Mouse (Mus musculus) heart, adult 9 months (tissue): ENCODE data around the gene Anp32a.

ENCODE experiments used
- DNase-seq, 2 experiments: peaks; one replicate each; pipeline ENCODE4 v3.0.0; 2022; ENCODE audit warnings: low spot score in 2 of 2

Anp32a gene

DNA sequence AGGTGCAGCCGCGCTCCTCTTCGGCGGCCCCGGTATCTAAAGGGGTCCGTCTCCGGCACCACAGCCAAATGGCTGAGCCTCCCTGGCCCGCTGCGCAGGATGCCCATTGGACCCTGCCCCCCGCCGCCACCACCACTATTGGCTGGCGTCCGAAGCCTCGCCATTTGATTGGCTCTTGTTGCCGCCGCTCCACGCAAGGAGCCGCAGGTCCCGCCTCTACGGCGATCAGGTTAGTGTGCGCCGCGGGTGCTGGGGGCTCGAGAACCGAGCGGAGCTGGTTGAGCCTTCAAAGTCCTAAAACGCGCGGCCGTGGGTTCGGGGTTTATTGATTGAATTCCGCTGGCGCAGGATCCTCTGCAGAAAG, at the start of gene Anp32a:
Gene Anp32a, plus strand, starts transcription at position 171 of the 364 bp plus-strand sequence.
- DNase-seq: peak; percentile 98

GRCm38 (mm10) chr9:62295006-62295698, 45.9 kb upstream of the Anp32a start:
- DNase-seq: peak; percentile 53 to 76

DNA sequence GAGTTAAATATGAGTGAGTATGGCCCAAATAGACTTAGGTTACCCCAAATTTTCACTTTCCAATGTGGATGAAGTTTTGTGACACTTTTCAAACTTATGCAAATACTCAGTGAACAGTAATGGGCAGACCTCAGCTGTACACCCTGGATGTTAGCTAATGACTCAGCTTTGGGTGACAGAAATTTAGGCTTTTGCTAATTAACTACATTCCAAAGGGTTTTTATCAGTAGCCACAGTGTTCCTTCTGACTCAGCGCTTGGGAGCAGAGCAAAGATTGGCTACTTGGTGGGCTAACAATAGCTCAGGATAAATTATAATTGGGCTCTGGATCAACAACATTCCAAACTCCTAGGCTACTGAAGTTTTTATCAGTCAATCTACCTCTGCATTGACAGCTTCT, 44.2 kb upstream of the Anp32a start:
- DNase-seq: no peak

DNA sequence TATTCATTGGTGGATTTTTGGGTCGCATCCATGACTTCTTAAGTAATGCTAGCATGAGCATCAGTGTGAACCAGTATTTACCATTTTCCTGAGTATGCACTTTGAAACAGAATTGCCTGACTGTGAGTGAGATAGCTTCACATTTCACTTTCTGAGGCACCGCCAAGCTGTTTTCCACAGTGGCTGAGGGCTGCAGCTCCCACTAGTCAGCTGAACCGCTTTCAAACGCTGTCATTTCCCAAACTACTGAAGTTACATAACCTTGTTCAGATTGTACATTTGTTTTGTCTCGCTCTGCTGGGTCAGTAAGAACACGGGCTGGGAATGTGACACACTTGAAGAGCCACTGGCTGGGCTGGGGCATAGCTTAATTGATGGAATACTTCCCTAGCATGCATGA, 25.5 kb upstream of the Anp32a start:
- no peak for DNase-seq

GRCm38 (mm10) chr9:62318729-62319128, 22.4 kb upstream of the Anp32a start:
- no peak for DNase-seq

- DNase-seq: no peak
These were observed 17.3 kb upstream of the Anp32a start for GRCm38 (mm10) chr9:62323816-62324215.

GRCm38 (mm10) chr9:62325965-62326364, 15.1 kb upstream of the Anp32a start:
- no peak for DNase-seq

- no peak for DNase-seq
These were observed 6.7 kb upstream of the Anp32a start for GRCm38 (mm10) chr9:62334298-62334825.

DNA sequence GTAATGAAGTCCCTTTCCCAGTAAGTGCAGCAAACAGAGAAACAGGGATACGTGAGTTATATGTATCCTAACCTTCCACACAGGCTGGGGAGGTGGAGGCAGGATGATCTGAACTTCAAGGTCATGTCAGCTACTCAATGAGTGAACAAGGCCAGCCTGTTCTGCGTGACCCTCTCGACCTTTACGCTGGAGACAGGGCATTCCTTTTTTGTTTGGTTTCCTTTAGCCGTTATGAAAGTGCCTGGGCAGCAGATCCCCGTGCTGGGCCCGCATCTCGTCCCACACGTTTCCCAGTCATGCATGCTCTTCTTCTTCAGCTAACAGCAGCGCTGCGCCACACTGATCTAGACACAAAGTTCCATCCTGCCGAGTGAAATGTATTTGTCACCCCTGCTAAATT, 5.7 kb upstream of the Anp32a start:
- DNase-seq: no peak

DNA sequence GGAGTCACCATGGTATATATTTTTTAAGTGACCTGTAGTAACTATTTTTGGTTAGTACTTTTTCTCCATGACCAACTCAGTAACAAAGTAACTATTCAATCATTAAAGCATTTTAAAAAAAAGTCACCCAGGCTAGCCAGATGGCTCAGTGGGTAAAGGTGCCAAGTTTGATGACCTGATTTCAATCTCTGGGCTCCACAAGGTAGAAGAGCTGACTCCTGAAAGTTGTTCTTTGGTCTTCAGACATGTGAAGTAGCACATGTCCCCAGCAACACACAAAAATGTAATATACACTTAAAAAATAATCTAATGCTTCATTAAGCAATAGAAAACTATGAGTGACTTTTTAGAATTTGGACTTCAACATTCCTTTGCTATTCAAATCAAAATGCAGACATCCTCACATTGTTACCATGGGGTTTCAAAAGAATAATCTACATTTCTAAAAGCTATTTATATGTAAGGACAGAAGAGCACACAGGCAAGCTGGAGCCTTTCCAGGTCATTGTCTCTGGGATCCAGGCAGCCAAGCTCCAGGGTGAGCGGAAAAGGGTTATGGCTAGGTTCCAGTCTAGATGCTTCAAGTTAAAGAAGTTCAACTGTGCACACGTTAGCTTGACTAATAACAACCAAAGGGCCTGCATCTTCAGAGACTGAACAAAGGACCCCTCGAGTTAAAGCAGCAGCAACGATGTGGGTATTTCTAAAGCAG, 3.0 kb upstream of the Anp32a start:
- peak; percentile 58 to 78 for DNase-seq

DNA sequence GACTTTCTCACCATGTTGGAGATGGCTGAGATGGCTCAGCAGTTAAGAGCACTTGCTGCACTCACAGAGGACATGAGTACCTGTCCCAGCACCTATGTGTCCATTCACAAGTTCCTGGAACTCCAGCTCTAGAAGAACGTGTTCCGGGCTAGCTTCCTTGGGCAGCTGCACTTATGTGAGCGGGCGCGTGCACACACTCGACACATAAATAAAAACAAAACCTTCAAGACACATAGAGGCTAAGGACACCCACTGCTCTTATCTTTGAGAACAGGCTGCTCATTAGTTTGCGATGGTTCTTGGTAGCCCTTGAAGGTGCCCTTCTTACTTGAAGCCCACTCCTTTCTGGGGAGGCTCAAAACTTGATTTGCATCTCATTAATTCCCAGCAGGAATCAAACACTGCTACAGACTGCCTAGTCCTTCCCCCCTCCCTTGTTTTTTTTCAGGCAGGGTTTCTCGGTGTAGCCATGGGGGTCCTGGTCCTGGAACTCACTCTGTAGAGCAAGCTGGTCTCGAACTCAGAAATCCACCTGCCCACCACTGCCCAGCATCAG, 2.4 kb upstream of the Anp32a start:
- DNase-seq: no peak

- DNase-seq: no peak
These were observed 581 bp upstream of the Anp32a start for GRCm38 (mm10) chr9:62340301-62341122.

DNA sequence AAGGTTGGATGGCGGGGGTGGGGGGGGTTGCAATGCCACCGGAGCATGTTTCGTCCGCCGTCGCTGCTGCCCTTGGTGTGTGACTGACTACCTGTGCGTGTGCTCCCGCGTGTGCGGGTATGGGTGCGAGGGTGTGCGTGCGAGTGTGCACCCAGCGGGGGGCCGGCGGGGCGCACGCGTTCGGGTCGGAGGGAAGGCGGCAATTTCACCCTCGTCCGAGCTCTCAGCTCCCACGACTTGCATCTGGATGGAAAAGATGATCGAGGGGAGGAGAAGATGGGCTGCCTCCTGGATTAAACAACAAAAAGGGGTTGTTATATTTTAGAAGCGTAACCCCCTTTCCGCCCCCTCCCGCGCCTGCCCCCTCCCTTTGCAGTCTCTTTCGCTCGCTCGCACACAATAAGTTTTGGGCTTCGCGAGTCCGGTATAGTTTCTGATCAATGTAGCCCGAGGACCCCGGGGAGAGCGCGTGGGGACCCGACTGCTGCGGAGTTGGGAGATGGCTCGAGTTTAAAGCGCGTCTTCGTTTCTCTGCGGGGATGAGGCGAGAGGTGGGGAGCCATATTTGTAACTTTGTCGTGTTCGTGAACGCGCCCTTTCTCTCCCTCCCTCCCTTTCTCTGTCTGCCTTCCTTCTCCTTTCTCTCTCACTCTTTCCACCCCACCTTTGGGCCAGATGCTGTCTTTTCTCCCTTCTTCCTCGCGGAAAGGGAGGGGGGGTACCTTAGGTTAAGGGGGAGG, 778 bp downstream of the Anp32a start:
- no peak for DNase-seq

GRCm38 (mm10) chr9:62342441-62343191, 1.5 kb downstream of the Anp32a start:
- peak; percentile 63 to 66 for DNase-seq

GRCm38 (mm10) chr9:62343192-62343903, 2.3 kb downstream of the Anp32a start:
- DNase-seq: peak; percentile 83 to 84

GRCm38 (mm10) chr9:62343904-62344491, 2.9 kb downstream of the Anp32a start:
- DNase-seq: peak; percentile 70 to 73

- DNase-seq: peak; percentile 80 to 83
These were observed 3.5 kb downstream of the Anp32a start for GRCm38 (mm10) chr9:62344545-62344944.

- no peak for DNase-seq
These were observed 4.0 kb downstream of the Anp32a start for GRCm38 (mm10) chr9:62345081-62345481.

- DNase-seq: no peak
These were observed 4.7 kb downstream of the Anp32a start for GRCm38 (mm10) chr9:62345633-62346387.
